ENCODE assay signal across 26 mouse cellular contexts in the genomic region with DNA sequence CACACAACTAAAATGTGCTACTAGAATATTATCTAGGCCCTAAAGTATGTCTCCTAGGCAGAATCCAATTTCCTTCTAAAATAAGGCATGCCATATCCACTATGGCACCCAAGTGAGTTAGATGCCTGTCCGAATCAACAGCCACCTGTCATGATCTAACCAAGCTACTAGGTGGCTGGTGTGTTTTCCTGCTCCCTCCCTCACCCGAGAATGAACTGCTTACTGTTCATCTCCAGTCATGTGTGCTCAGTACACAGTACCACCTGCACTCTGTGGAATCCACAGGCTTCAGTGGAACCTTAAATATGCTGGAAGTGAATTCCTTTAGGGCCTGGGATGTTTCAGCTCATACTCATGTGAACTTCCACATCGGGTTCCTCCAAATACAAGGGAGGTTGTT.
DNase-seq lines count a peak whose midpoint lies in the region; ATAC-seq and TF ChIP-seq lines count a peak whose summit lies in the region.
"Had no signal": no experiment of that assay in that cellular context is flagged by ENCODE, and none has a peak within 500 bp of the region (broad histone marks: within the 10 kb centered on the region; RNA-seq: fewer than 3 reads in every experiment).

No protein-coding gene starts in this region.

- no peak for TF ChIP-seq CTCF in hindbrain, postnatal 0 days (IDR thresholded peaks at IDR 0.05; ENCODE audit: low read depth)

- H3K27me3 ChIP-seq in hindbrain, postnatal 0 days (ENCODE audit: insufficient read depth, low read length), result no peaks in the 10 kb centered on the region
- H3K27me3 ChIP-seq in hindbrain, embryonic 11.5 days (ENCODE audit: control insufficient read depth, insufficient read depth, low read length), result no peaks in the 10 kb centered on the region
- H3K27me3 ChIP-seq: heart, embryonic 13.5 days; hindbrain, embryonic 15.5 days; liver, embryonic 15.5 days; lung, embryonic 15.5 days; stomach, embryonic 15.5 days had no signal

- H3K4me3 ChIP-seq in hindbrain, postnatal 0 days (ENCODE audit: low read length), result no peak overlapping the region
- no peak overlapping the region for H3K4me3 ChIP-seq in hindbrain, embryonic 11.5 days (ENCODE audit: low read depth, low read length)
- H3K4me3 ChIP-seq: embryonic facial prominence, embryonic 10.5 days; heart, embryonic 13.5 days; hindbrain, embryonic 15.5 days; layer of hippocampus, adult 2 months; liver, embryonic 15.5 days; lung, embryonic 15.5 days; stomach, embryonic 15.5 days had no signal

- no peak overlapping the region for H3K4me2 ChIP-seq in hindbrain, postnatal 0 days (ENCODE audit: low read depth, low read length)
- H3K4me2 ChIP-seq in hindbrain, embryonic 11.5 days (replicated peaks; ENCODE audit: low read depth, low read length), result no peak overlapping the region
- H3K4me2 ChIP-seq: heart, embryonic 13.5 days; hindbrain, embryonic 15.5 days; liver, embryonic 15.5 days; lung, embryonic 15.5 days; stomach, embryonic 15.5 days had no signal

- ATAC-seq in hindbrain, postnatal 0 days, result peak; percentile 63; the same call in 1 of the 2 replicates
- ATAC-seq in hindbrain, embryonic 11.5 days (ENCODE audit: low FRiP score), result no peak
- ATAC-seq: CD4-positive, CD25-positive, alpha-beta regulatory T cell, adult 4 months; forebrain, embryonic 16.5 days had no signal

- no peak overlapping the region for H3K27ac ChIP-seq in hindbrain, postnatal 0 days
- no peak overlapping the region for H3K27ac ChIP-seq in hindbrain, embryonic 11.5 days (ENCODE audit: low read depth, low read length)
- H3K27ac ChIP-seq: embryonic facial prominence, embryonic 10.5 days; heart, embryonic 13.5 days; hindbrain, embryonic 15.5 days; layer of hippocampus, adult 2 months; liver, embryonic 15.5 days; lung, embryonic 15.5 days; stomach, embryonic 15.5 days had no signal

- no peaks in the 10 kb centered on the region for H3K36me3 ChIP-seq in hindbrain, postnatal 0 days (ENCODE audit: insufficient read depth, low read length)
- no peaks in the 10 kb centered on the region for H3K36me3 ChIP-seq in hindbrain, embryonic 11.5 days (ENCODE audit: control insufficient read depth, insufficient read depth, low read length)
- H3K36me3 ChIP-seq: embryonic facial prominence, embryonic 10.5 days; heart, embryonic 13.5 days; hindbrain, embryonic 15.5 days; liver, embryonic 15.5 days; lung, embryonic 15.5 days; stomach, embryonic 15.5 days had no signal

- H3K9ac ChIP-seq in hindbrain, postnatal 0 days (replicated peaks; ENCODE audit: low read length), result no peak overlapping the region
- no peak overlapping the region for H3K9ac ChIP-seq in hindbrain, embryonic 11.5 days (ENCODE audit: low read depth, low read length)
- H3K9ac ChIP-seq: heart, embryonic 13.5 days; hindbrain, embryonic 15.5 days; liver, embryonic 15.5 days; lung, embryonic 15.5 days; stomach, embryonic 15.5 days had no signal

- H3K4me1 ChIP-seq in hindbrain, postnatal 0 days (ENCODE audit: insufficient read depth, low read length), result no peaks in the 10 kb centered on the region
- 0 out of 2 replicates have a peak, but pooled peaks cover 3% of the 10 kb centered on the region for H3K4me1 ChIP-seq in hindbrain, embryonic 11.5 days (replicated peaks; ENCODE audit: control insufficient read depth, insufficient read depth, low read length)
- H3K4me1 ChIP-seq: hindbrain, embryonic 15.5 days; liver, embryonic 15.5 days; lung, embryonic 15.5 days; stomach, embryonic 15.5 days had no signal

- H3K9me3 ChIP-seq in hindbrain, postnatal 0 days (ENCODE audit: low read length), result no peaks in the 10 kb centered on the region
- no peaks in the 10 kb centered on the region for H3K9me3 ChIP-seq in hindbrain, embryonic 11.5 days (ENCODE audit: control insufficient read depth, low read length)
- H3K9me3 ChIP-seq: embryonic facial prominence, embryonic 10.5 days; heart, embryonic 13.5 days; hindbrain, embryonic 15.5 days; liver, embryonic 15.5 days; lung, embryonic 15.5 days; stomach, embryonic 15.5 days had no signal

- peak; percentile 34 for DNase-seq in hindbrain, postnatal 0 days (ENCODE audit: low spot score)
- no peak for DNase-seq in hindbrain, embryonic 11.5 days (ENCODE audit: low spot score)
- DNase-seq in Muller cell, postnatal 12 days (ENCODE audit: inconsistent ontology term), result peak; percentile 84
- peak; percentile 75 for DNase-seq in cerebellum, adult 11 months
- DNase-seq in cerebellum, adult 9-11 months, result peak; percentile 89
- no peak for DNase-seq in lung, postnatal 4 days
- no peak for DNase-seq in right cerebral cortex, adult 2 months (ENCODE audit: low spot score in 2 of 2)
- no peak for DNase-seq in layer of hippocampus, postnatal 10 days (ENCODE audit: low spot score in 2 of 2)
- DNase-seq: adrenal gland, adult 2 months; gastrocnemius, postnatal 25 days; heart, adult 18-20 months; heart, postnatal 14 days; kidney, adult 9 months; kidney, postnatal 25 days; lung, postnatal 36 days; right cerebral cortex, postnatal 4 days; thymus, postnatal 25 days had no signal

- WGBS in hindbrain, postnatal 0 days, result 57% methylated on average over 3 of the region's 3 CpGs
- 78% methylated on average over 3 of the region's 3 CpGs for WGBS in hindbrain, embryonic 11.5 days

Comparison
In these comparisons a context has a peak if more than half of its experiments do, and no peak if none do; other contexts are left out.
1. DNase-seq: peak in hindbrain, postnatal 0 days (single experiment), Muller cell, postnatal 12 days (single experiment), cerebellum, adult 11 months (single experiment) and cerebellum, adult 9-11 months (single experiment); none in hindbrain, embryonic 11.5 days (single experiment), lung, postnatal 4 days (0 of 2), right cerebral cortex, adult 2 months (0 of 2) and layer of hippocampus, postnatal 10 days (0 of 2).